Mouse (Mus musculus): ENCODE data around the gene Slc7a14.
A peak's percentile ranks its signal among the peaks of the same experiment; 100 is the strongest.

The Slc7a14 gene

DNA sequence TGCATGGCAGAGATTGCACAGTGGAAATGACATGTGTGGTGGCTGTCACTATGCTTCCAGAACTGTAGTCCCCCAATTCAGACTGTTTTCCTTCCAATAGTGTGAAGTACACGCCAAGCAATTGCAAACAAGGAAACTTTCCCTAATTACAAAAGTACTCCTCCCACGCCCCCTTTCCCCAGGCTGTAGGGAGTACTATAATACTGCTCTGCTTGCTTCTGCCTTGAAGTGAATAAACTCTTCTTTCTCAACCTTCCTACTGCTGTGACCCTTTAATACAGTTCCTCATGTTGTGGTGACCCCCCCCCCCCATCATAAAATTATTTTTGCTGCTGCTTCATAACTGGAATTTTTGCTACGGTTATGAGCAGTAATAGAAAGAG is 49.2 kb downstream of the Slc7a14 start:
- no peak for DNase-seq

- DNase-seq: no peak
Observed at GRCm38 (mm10) chr3:31260329-31260963, 49.7 kb downstream of the Slc7a14 start.

DNA sequence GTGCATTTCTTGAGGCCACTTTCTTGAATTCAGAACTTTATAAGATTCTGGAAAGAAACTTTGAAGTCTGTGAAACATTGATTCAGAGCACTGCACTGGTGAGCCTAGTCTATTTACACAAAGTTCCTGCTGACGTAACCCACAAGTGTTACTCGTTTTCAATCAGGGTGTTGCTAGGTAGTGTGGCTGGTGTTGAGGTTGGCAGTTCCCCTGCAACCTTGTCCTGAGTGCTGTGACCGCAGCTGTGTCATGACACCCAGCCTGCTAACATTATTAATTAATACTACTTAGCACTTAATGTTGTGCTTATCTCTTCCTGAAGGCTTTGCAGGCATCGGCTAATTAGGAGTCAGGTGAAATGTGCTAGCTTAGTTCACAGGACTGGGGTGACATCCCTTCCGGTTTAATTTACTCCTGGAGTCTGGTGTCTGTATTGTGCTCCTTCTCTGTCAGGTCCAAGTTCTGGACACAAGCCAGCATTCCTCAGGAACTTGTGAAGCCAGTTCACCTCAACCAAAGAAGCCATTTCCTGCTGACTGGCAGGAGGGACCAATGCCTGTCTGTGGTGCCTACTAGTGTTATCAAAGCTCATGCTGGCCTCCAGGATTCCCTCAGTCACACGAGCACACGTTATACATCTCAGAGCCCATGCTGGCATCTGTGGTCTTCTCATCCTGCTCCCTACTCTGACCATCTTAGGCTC is 50.5 kb downstream of the Slc7a14 start:
- peak in 1 of 2 experiments; percentile 53 for DNase-seq

GRCm38 (mm10) chr3:31254427-31254826 is 55.8 kb downstream of the Slc7a14 start:
- peak; percentile 49 to 69 for DNase-seq

DNA sequence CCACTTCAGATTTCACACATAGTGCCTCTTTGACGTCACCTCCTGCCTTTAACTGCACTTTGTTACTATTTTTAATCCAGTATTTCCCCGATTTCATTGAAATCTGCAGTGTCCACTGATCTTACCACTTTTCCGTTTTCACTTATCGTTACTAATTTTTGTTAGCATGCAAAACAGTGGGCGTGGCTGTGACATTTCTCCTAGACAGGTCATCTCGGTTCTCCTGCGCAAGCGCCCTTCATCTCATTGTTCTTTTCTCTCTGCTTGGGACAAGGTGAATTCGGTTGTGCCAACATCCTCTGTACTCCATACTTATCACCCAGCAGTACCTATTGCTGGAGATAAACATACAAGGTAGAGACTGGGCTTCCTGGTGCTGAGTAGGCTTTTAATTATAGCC is 56.3 kb downstream of the Slc7a14 start:
- no peak for DNase-seq

- no peak for DNase-seq
Observed at GRCm38 (mm10) chr3:31252566-31252965, 57.6 kb downstream of the Slc7a14 start.

GRCm38 (mm10) chr3:31243478-31243877 is 66.7 kb downstream of the Slc7a14 start:
- DNase-seq: no peak

DNA sequence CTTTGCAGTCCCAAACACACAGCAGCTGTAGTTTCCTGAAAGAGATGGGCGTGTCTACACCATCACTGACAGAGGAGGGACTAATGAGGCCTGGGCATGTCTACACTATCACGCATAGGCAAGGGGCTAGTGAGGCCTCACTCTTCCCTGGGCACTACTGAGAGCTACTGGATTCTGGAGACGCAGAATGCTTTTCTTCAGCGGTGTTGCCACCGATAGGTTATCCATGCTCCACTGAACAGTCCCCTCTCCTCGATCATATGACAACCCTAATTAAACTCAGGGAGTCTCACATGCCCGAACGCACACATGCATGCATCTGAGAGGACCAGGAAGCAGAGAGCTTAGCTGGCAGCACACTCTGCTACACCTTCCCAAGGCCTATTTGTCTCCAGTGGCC is 69.3 kb downstream of the Slc7a14 start:
- no peak for DNase-seq

DNA sequence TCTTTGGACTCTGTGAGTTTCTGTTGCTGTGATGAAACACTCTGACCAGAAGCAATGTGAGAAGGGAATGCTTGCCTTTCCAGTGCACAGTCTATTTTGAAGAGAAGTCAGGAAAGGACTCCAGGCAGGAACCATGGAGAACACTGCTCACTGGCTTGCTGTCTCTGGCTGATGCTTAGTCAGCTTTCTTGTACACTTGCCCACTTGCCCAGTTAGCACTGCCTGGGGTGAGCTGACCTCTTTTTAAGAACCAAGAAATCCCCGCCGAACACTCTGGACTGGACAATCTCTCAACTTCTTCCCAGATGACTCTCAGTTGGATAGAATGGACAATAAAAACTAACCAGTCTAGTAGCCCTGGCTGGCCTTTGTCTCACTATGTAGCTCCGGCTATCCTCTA is 70.5 kb downstream of the Slc7a14 start:
- peak; percentile 38 to 60 for DNase-seq

GRCm38 (mm10) chr3:31237936-31238335 is 72.2 kb downstream of the Slc7a14 start:
- peak; percentile 61 to 74 for DNase-seq

DNA sequence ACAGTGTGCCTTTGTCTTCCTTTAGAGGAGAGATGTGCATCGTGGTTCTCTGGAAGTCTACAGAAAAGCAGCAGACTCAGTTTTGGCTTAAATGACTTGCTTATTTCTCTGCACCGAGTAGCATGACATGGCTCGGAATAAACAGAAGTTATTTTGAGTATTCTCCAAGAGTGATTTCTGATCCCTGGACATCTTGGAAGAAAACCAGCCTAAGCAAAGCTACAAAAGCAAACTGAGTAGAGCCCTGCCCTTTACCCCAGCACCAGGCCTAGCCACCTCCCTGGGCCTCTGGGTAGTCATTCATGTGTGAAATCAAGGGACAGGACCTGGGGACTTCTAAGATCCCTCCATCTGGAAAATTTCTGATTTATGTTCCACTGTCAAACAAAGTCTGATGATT is 74.0 kb downstream of the Slc7a14 start:
- DNase-seq: no peak

GRCm38 (mm10) chr3:31234356-31234755 is 75.8 kb downstream of the Slc7a14 start:
- no peak for DNase-seq

DNA sequence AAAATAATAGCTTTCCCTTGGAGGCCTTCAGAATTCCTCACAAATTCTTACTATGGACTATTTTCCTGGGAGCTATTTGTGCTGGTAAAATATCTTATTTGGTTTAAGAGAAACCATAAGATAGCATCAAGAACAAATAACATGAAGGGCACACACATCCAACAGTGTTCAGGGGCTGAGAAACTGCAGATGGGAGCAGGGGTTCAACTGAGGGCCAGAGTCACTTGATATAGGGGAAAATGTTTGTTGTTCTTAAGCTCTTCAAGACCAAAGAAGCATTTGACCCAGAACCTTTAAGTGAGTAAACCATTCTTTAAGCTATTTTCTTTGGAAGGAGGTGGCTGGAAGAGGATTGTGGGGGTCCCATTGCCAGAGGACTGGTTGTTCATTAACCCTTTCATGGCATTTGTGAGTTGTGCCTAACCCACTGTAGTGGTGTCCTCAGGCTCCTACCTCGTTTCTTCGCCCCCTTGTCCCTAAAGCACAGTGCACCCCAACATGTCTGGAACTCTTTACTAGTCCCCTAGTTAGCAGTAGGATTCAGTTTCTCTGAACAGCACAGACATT is 76.3 kb downstream of the Slc7a14 start:
- DNase-seq: no peak

DNA sequence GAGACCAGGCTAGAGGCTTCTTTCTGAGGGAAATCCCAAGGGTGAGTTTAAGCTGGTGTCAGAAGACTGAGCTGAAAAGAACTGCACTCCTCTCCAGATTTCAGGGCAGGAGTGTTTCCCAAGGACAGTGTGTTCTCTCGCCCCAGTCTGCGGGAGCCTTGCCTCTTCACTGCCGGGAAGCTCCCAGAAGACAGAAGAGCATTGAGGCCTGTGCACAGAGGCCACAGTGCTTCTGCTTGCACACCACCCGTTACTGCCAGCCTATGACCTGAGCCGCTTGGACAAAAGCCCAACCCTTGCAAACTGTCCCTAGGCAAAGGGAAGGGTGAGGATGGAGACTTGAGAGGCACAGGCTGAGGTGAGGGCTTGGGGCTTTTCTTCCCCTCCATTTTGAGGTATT is 80.9 kb downstream of the Slc7a14 start:
- peak in 1 of 2 experiments; percentile 39 for DNase-seq

DNA sequence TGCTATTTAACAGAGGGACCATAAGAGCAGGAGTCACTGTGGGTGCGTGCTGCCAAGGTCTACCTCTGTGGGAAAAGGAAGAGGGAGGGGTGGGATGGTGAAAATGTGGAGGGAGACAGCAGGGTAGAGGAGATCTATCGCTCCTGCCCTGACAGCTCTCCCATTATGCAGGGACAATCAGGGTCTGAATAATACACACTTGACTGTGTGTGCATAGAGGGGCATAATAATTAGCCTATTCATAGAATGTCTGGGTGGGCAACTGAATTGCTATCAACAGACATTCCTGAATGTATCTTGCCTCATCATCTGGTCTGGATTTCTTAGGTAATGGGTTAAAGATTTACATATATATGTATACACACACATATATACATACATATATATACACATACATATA is 81.7 kb downstream of the Slc7a14 start:
- DNase-seq: no peak

- DNase-seq: no peak
Observed at GRCm38 (mm10) chr3:31223551-31223950, 86.6 kb downstream of the Slc7a14 start.

DNA sequence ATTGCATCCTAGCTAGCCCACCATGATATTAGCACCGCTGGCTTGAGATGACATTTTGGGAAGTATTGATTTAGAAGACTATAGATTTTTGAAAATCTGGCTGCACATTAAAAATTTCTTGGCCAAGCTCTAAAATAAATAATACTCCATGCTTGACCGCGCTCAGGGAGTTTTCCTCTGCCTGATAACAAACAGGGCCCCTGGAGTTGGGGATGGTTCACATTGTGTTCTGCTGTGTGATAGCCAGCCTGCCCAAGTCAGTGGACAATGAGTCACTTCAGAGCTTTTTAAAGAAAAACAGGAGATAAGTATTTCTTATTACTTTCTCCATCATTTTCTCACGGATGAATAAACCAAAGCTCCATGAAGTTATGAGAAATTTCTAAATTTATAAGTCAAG is 90.1 kb downstream of the Slc7a14 start:
- DNase-seq: no peak

GRCm38 (mm10) chr3:31219483-31219882 is 90.7 kb downstream of the Slc7a14 start:
- DNase-seq: no peak

GRCm38 (mm10) chr3:31217523-31217922 is 92.7 kb downstream of the Slc7a14 start:
- no peak for DNase-seq

DNA sequence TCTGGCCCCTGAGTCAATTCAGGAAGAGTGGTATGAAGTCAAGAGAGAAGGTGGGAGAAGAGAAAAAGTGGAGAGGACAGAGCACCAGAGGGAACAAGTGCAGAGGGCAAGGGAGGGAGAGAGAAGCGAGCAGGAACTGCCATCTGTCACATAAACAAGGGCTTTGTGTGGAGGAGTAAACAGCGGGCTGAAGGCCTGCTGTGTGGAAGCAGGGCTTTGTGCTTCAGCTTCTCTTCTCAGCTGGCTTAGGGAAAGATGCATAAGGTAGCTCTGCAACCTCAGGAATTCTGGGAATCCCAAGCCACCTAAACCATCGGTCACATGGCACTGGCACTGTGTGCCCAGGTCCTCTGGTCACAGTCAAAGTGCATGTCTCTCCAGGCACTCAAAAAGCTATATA is 96.4 kb downstream of the Slc7a14 start:
- DNase-seq: peak; percentile 73

- no peak for DNase-seq
Observed at GRCm38 (mm10) chr3:31212205-31213038, 97.8 kb downstream of the Slc7a14 start.

GRCm38 (mm10) chr3:31209001-31209400 is 101.2 kb downstream of the Slc7a14 start:
- no peak for DNase-seq

DNA sequence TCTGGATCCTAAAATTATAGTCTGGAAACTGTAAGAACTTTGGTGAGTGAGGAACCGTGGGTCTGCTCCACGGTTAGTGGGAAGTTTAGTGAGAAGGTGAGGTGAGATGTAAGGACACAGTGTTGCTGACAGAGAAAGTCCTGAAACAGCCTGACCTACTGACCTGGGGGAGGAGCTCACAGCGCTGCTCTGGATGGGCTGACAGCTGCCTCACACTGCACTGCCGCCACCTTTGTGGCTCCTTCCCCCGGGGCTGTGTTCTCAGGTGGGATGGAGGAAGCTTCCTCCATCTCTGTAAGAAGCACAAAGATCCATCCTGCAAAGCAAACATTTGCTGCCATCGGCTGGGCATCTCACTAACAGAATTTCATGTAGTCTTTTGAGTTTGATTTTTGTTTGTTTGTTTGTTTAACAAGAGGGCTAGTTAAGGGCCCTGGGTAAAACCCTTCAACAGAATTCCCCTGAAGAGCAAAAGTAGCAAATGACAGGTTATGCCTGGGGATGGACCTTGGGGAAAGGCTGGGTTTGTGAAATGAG is 101.7 kb downstream of the Slc7a14 start:
- no peak for DNase-seq
